Mouse (Mus musculus): Measurements from ENCODE around the gene Fdxr.

Fdxr gene

DNA sequence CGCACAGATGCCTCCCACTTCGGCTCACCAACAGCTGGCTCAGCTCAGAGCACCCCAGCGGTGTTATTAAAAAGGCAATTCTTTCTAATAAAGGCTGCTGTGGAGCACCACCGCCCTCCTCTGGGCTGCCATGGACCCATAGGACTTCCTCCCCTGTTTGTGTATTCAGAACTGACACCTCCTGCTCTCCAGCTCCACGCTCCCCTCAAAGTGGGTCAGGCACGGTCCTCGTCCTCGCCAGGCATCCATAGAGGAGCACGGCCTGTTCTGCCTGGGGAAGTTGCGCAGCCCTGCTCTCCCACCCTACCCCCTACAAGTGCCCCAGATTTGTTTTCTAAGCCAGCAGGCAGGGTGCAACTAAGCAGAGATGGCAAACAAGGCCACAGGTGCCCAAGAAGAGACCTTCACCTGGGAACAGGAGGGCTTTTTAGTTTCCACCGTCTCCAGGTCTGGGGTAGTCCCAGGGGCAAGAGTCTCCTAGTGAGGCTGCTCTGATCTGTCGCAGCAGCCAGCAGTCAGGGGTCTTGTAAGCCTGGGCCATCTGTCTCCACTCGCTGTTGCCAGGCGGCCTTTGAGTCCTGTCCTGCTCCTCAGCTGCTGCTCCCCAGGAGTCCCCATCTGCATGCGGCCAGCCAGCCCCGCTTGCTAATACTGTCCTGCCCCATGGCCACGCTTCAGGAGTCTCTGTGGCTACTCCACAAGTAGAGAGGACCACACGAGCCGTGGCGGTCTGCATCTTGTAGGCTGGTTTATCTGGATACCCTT, 43.1 kb downstream of the Fdxr start:
- no peak for DNase-seq

DNA sequence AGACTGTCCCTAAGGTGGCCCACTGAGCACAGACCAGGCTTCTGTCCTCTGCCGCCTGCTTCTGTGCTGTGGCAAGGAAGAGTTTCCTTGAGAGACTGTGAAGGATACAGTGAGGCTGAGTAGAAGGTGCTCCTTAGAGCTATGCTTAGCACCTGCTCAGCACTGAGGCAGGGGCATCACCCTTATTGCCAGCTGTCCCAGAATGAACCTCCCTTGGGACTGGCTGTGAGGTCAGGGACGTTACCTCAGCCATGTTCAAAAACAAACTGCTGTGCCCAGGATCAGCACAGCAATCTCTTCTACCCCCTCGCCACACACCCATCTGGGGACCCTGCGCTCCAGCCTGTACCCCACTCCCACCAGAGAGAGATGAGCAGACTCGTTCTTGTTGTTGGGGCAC, 44.0 kb downstream of the Fdxr start:
- no peak for DNase-seq

DNA sequence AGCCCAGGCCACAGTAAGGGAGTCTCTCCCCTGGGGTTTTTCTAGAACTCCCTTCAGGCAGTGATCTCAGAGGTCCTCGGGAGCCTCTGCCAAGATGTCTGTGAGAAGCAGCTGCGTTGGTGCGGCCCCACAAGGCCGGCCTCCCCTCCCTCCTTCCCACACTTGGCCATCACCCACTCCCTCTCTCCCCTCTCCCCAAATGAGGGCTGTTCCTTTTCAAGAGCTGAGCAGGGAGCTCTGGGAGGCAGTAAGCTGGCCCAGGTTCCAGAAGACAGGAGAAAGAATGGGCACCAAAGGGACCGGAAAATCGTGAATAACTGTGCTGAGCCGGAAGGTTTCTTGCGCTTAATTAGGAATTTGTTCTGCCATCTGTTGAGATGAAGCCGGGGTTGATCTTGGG, 44.9 kb downstream of the Fdxr start:
- DNase-seq: no peak

GRCm38 (mm10) chr11:115231168-115231915, 45.5 kb downstream of the Fdxr start:
- DNase-seq: peak; percentile 86

- no peak for DNase-seq
These were observed 47.6 kb downstream of the Fdxr start for GRCm38 (mm10) chr11:115229021-115229930.

- no peak for DNase-seq
These were observed 48.4 kb downstream of the Fdxr start for GRCm38 (mm10) chr11:115228430-115228829.

GRCm38 (mm10) chr11:115227640-115228039, 49.2 kb downstream of the Fdxr start:
- DNase-seq: no peak

- peak; percentile 72 for DNase-seq
These were observed 49.9 kb downstream of the Fdxr start for GRCm38 (mm10) chr11:115226811-115227491.

DNA sequence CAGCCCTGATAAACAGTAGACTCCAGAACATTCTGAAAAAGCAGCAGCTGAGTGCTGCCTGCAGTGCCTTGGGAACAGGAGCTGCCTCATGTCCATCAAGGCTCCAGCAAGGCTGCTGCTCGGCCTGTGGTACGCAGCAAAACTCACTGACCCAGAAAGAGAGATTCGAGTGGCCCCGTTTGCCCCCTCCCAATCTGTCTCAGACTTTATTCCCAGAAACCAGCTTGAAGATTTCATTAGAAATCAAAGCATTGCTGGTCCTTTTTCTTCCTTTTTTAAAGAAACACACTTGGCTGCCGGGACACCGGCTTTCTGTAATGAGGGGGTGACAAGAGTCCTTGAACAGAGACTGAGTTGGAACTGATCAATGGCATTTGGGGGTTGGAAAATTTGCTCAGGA, 51.5 kb downstream of the Fdxr start:
- no peak for DNase-seq

- peak; percentile 89 for DNase-seq
These were observed 52.0 kb downstream of the Fdxr start for GRCm38 (mm10) chr11:115224889-115225288.

GRCm38 (mm10) chr11:115223877-115224276, 53.0 kb downstream of the Fdxr start:
- DNase-seq: no peak

DNA sequence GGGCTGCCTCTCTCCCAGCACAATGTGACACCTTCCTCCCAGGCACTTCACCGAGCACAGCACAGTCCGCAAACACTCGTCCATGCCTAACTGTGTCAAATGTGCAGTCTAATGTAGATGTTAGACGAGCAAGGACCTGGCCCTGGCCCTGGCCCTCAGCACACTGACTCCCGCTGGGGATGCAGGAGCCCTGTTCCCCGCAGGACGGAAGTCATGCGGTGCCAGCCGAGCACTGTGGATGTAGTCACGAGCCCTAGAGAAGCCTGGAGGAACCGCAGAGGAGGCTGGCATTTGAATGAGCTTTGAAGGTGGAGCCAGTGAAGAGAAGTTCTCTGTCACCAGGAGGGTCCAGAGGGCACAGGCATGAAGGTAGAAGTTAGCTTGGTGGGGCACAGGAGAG, 53.4 kb downstream of the Fdxr start:
- no peak for DNase-seq

DNA sequence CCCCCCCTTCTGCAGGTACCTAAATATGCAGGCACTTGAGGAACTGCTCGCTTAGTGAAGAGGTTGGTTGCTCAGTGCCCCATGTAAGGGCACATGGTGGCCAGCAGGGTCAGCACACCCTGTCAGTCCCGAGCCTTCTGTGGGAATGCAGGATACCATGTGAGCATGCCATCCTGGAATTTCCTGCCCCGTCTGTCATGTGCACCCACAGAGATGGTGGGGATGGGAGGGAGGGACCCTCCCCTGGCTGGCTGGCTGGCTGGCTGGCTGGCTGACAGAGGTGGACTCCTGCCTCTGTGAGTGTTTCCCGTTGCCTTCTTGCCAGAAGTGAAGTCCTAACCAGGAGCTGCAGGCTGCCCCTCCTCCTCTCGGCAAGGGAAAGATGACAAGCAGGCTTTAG, 54.3 kb downstream of the Fdxr start:
- DNase-seq: no peak

GRCm38 (mm10) chr11:115222077-115222476, 54.8 kb downstream of the Fdxr start:
- no peak for DNase-seq

DNA sequence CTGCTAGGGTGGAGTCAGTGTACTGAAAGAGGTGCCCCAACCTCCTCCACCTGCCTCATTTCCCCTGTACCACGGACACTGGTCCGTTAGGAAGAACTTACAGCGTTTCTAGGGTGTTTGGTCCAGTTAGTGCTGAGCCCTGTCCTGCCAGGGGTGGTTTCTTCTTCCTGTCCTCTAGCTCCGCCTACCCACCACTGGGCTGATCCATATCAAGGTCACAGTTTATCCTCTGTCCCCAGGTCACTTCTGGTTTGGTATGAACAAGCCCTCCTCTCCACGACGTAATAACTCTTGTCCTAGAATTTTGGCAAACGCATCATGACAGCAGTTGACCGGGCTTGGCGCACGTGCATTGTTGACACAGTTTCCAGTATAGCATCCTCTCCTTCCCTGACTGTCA, 57.2 kb downstream of the Fdxr start:
- DNase-seq: no peak

DNA sequence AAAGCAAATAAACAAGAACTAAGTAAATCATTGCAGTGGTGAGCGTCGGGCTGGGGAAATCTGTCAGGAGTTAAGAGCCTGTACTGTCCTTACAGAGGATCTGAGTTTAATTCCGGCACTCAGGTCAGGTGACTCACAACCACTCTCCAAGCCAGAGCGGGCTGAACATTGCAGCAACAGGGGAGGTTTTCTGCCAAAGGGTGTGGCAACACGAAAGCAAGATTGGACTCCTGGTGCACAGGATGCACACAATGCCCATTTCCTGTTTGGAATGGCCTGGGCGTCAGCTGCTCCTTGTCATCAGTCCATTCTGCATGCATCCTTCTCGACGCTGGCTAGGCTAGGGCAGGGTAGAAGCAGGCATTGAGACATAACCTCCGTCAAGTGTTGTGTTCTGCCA, 57.6 kb downstream of the Fdxr start:
- no peak for DNase-seq

All from thymus, postnatal 14 days (tissue).